Mouse (Mus musculus): Measurements from ENCODE around the gene 6820408C15Rik. TPM values are rescaled to one million over a fixed set of nuclear protein-coding genes. Genes with fewer than 3 reads are reported as not detected.
"Not testable (repeated sequence)": the region's sequence is repeated elsewhere in the genome, so short reads cannot be mapped to it uniquely, and the experiment has no call there.

The 6820408C15Rik gene
- polyA plus RNA-seq, 1 experiment from 2014 or later: 0.12 TPM

GRCm38 (mm10) chr2:152414591-152415165 lies 709 bp upstream of the 6820408C15Rik start, which contains the start of gene Zcchc3:
Gene Zcchc3, minus strand, starts transcription at chr2:152415027.
- ATAC-seq (ENCODE audit: low read depth): peak; percentile 77
- under 1% methylated on average over 64 of the region's 65 CpGs for WGBS (ENCODE audit: insufficient replicate concordance)
- Histone ChIP-seq H3K9ac (ENCODE audit: low read depth, low read length) (peak within 1 kb of the TSS; percentile 97), H3K27ac (ENCODE audit: low read length) (peak within 1 kb of the TSS; percentile 89), H3K4me2 (ENCODE audit: low read depth, low read length) (peak within 1 kb of the TSS; percentile 90), H3K27me3 (ENCODE audit: control insufficient read depth, insufficient read depth, low read depth, low read length) (no peaks in the 10 kb centered on the region), H3K4me3 (ENCODE audit: low read depth, low read length) (peak within 1 kb of the TSS; percentile 96), H3K36me3 (ENCODE audit: control insufficient read depth, insufficient read depth) (no peaks in the 10 kb centered on the region), H3K9me3 (replicated peaks; ENCODE audit: control insufficient read depth, low read length) (peaks cover 3% of the 10 kb centered on the region), H3K4me1 (ENCODE audit: control insufficient read depth, low read depth, low read length) (peaks cover 34% of the 10 kb centered on the region)

DNA sequence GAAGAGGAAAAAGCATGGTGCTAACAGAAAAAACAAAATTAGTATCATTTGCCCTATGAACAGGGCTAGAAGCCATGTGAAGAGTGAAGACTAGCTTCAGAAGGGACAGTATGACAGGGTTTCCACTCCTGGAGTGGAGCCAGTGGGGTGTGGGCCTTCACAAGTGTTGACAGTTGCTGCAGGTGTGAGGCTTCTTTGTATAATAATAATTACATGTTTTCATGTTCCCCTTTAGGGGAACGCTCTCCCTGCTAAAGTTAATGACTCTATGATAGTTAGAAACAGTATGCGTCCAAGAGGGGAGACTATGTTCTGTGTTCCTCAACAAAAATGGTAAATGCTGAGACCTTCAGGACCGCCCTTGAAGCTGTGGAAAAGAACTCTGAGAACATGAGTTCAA lies 399 bp downstream of the 6820408C15Rik start:
- peaks cover 31% of the 10 kb centered on the region for H3K4me1 ChIP-seq (ENCODE audit: control insufficient read depth, low read depth, low read length)
- peaks cover 3% of the 10 kb centered on the region for H3K9me3 ChIP-seq (replicated peaks; ENCODE audit: control insufficient read depth, low read length)
- WGBS (ENCODE audit: insufficient replicate concordance): 94% methylated on average over 3 of the region's 3 CpGs
- ATAC-seq (ENCODE audit: low read depth): no peak
- no peak overlapping the region; the same call in 1 of the 2 replicates for H3K4me2 ChIP-seq (ENCODE audit: low read depth, low read length)
- H3K9ac ChIP-seq (ENCODE audit: low read depth, low read length): no peak overlapping the region
- no peaks in the 10 kb centered on the region for H3K36me3 ChIP-seq (ENCODE audit: control insufficient read depth, insufficient read depth)
- H3K27me3 ChIP-seq (ENCODE audit: control insufficient read depth, insufficient read depth, low read depth, low read length): no peaks in the 10 kb centered on the region
- no peak overlapping the region for H3K4me3 ChIP-seq (ENCODE audit: low read depth, low read length)
- H3K27ac ChIP-seq (ENCODE audit: low read length): no peak overlapping the region

DNA sequence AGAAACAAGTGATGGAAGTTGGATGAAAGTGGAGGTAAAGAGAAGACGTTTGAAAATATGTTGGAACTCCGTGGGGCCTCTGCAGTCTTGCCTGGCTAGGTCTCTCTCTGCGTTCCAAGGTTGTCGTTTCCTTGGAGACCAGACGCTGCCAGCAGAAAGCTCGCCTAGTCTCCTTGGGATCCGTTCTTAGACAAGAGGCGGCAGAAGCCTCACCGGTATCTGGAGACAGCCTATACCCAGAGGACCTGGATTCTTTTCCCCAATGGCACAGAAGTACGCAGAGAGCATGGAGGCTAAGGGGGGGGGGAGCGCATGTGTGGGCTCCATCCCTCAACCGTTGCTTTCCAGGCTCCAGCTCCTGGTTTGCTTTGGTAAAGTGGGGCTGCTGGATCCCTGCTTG lies 12.1 kb downstream of the 6820408C15Rik start:
- Histone ChIP-seq H3K4me1 (ENCODE audit: control insufficient read depth, low read depth, low read length) (no peaks in the 10 kb centered on the region), H3K9me3 (replicated peaks; ENCODE audit: control insufficient read depth, low read length) (no peaks in the 10 kb centered on the region), H3K36me3 (ENCODE audit: control insufficient read depth, insufficient read depth) (no peaks in the 10 kb centered on the region), H3K9ac (ENCODE audit: low read depth, low read length) (no peak overlapping the region), H3K4me2 (ENCODE audit: low read depth, low read length) (no peak overlapping the region), H3K27me3 (ENCODE audit: control insufficient read depth, insufficient read depth, low read depth, low read length) (no peaks in the 10 kb centered on the region), H3K27ac (ENCODE audit: low read length) (no peak overlapping the region), H3K4me3 (ENCODE audit: low read depth, low read length) (no peak overlapping the region)
- 40% methylated on average over 12 of the region's 12 CpGs for WGBS (ENCODE audit: insufficient replicate concordance)
- ATAC-seq (ENCODE audit: low read depth): no peak

- H3K9ac ChIP-seq (ENCODE audit: low read depth, low read length); H3K4me2 ChIP-seq (ENCODE audit: low read depth, low read length); H3K9me3 ChIP-seq (replicated peaks; ENCODE audit: control insufficient read depth, low read length); H3K27me3 ChIP-seq (ENCODE audit: control insufficient read depth, insufficient read depth, low read depth, low read length); H3K36me3 ChIP-seq (ENCODE audit: control insufficient read depth, insufficient read depth); H3K4me3 ChIP-seq (ENCODE audit: low read depth, low read length); ATAC-seq (ENCODE audit: low read depth); H3K27ac ChIP-seq (ENCODE audit: low read length); H3K4me1 ChIP-seq (ENCODE audit: control insufficient read depth, low read depth, low read length): not testable (repeated sequence)
- WGBS (ENCODE audit: insufficient replicate concordance): 86% methylated on average over 2 of the region's 2 CpGs
Measured at GRCm38 (mm10) chr2:152428481-152428880, 13.1 kb downstream of the 6820408C15Rik start.

DNA sequence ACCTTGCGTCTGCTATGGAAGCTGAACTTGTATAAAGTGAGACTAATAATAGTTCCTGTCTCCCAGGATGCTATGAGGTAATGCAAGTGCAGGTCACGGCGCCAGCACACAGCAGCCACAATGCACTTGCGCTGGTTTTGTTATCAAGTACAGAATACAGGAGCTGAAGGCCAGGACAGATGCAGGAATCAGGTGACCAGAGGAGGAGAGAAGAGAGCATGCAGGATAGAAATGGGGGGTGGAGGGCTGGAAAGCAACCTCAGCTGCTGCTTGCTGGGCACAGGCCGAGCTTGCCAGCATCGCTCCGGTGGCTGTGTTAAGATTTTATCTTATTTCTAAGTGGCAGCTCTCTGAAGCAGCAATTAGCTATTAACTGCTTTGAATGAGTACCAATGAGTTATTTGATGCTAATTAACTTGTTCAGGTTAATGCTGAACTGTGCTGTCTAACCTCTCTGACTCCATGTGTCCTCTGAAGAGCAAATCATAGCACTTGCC lies 21.1 kb downstream of the 6820408C15Rik start:
- Histone ChIP-seq H3K4me2 (ENCODE audit: low read depth, low read length) (no peak overlapping the region), H3K9me3 (replicated peaks; ENCODE audit: control insufficient read depth, low read length) (no peaks in the 10 kb centered on the region), H3K36me3 (ENCODE audit: control insufficient read depth, insufficient read depth) (no peaks in the 10 kb centered on the region), H3K9ac (ENCODE audit: low read depth, low read length) (no peak overlapping the region), H3K27me3 (ENCODE audit: control insufficient read depth, insufficient read depth, low read depth, low read length) (no peaks in the 10 kb centered on the region), H3K4me1 (ENCODE audit: control insufficient read depth, low read depth, low read length) (peaks cover 5% of the 10 kb centered on the region; the same call in 1 of the 2 replicates), H3K4me3 (ENCODE audit: low read depth, low read length) (no peak overlapping the region), H3K27ac (ENCODE audit: low read length) (no peak overlapping the region)
- 51% methylated on average over 7 of the region's 7 CpGs for WGBS (ENCODE audit: insufficient replicate concordance)
- ATAC-seq (ENCODE audit: low read depth): no peak

DNA sequence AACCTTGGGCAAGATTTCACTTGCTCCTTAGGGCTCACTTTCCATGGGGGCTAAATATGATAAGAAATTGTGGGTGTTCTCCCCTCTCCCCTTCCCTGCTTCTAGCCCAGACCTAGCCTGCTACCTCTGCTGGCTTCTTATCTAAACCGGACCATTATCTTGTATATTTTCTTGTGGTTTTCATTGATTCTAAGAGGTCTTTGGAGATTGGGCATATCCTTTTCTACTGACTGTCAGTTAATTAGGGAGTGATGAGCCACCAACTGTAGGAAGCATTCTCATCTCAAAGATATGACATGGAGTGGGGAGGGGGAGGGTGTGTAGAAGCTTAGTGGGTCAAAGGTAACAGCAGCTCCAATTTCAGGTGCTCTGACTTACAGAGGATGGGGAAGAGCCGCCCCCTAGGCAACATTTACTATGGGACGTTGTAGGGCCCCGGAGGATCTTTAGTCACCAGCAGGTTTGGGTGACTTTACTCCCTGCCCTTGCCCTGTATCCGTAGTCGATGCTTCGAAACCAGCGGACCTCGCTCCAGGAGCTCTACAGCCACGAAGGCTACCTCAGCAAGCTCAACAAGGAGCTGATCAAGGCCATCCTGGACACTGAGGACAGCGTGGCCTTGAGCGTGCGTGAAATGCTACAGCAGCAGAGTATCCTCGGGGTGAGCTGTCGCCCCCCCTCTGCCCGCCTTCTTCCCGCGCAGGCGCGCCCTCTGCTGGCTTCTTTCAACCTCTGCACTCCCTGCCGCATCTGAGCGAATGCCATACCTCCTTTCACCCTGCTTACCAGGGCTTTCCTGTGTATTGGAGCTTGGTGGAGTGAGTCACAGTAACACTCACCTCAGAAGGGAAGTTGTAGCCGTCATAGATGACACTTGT lies 21.8 kb downstream of the 6820408C15Rik start:
- H3K4me3 ChIP-seq (ENCODE audit: low read depth, low read length): peak overlapping the region; percentile 47
- 1% methylated on average over 23 of the region's 23 CpGs for WGBS (ENCODE audit: insufficient replicate concordance)
- H3K9ac ChIP-seq (ENCODE audit: low read depth, low read length): no peak overlapping the region

DNA sequence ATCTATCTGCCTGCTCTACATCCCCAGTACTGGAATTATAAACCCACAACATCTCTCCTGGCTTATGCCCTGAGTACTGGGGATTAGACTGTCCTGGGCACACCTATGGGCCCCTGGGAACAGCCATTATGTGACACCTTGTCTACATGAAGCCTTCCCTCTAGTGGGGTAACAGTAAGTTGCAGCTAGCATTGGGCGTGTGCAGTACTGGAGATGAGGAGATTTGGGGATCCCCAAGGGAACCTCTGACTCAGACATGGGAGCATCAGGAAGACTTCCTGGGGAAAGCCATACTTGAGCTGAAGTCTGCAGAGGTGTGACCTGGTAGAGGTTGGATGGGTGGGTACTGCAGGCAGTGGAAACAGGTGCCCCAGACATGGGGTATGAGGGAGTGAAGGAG lies 23.6 kb downstream of the 6820408C15Rik start:
- H3K4me3 ChIP-seq (ENCODE audit: low read depth, low read length): no peak overlapping the region
- no peaks in the 10 kb centered on the region for H3K27me3 ChIP-seq (ENCODE audit: control insufficient read depth, insufficient read depth, low read depth, low read length)
- H3K4me2 ChIP-seq (ENCODE audit: low read depth, low read length): no peak overlapping the region
- peaks cover 5% of the 10 kb centered on the region; the same call in 1 of the 2 replicates for H3K4me1 ChIP-seq (ENCODE audit: control insufficient read depth, low read depth, low read length)
- no peaks in the 10 kb centered on the region for H3K9me3 ChIP-seq (replicated peaks; ENCODE audit: control insufficient read depth, low read length)
- H3K27ac ChIP-seq (ENCODE audit: low read length): no peak overlapping the region
- no peak for ATAC-seq (ENCODE audit: low read depth)
- no peak overlapping the region for H3K9ac ChIP-seq (ENCODE audit: low read depth, low read length)
- H3K36me3 ChIP-seq (ENCODE audit: control insufficient read depth, insufficient read depth): no peaks in the 10 kb centered on the region
- 54% methylated on average over 1 of the region's 1 CpGs for WGBS (ENCODE audit: insufficient replicate concordance)

More for the DNA sequence above, 21.8 kb downstream of the 6820408C15Rik start:
- peaks cover 5% of the 10 kb centered on the region; the same call in 1 of the 2 replicates for H3K4me1 ChIP-seq (ENCODE audit: control insufficient read depth, low read depth, low read length)
- no peaks in the 10 kb centered on the region for H3K27me3 ChIP-seq (ENCODE audit: control insufficient read depth, insufficient read depth, low read depth, low read length)
- H3K27ac ChIP-seq (ENCODE audit: low read length): no peak overlapping the region
- peak overlapping the region; percentile 68 for H3K4me2 ChIP-seq (ENCODE audit: low read depth, low read length)
- H3K9me3 ChIP-seq (replicated peaks; ENCODE audit: control insufficient read depth, low read length): no peaks in the 10 kb centered on the region
- ATAC-seq (ENCODE audit: low read depth): peak; percentile 67
- no peaks in the 10 kb centered on the region for H3K36me3 ChIP-seq (ENCODE audit: control insufficient read depth, insufficient read depth)

GRCm38 (mm10) chr2:152439833-152440232 lies 24.4 kb downstream of the 6820408C15Rik start:
- no peak overlapping the region for H3K4me2 ChIP-seq (ENCODE audit: low read depth, low read length)
- H3K4me3 ChIP-seq (ENCODE audit: low read depth, low read length): no peak overlapping the region
- no peak overlapping the region for H3K9ac ChIP-seq (ENCODE audit: low read depth, low read length)
- no peak overlapping the region for H3K27ac ChIP-seq (ENCODE audit: low read length)
- no peaks in the 10 kb centered on the region for H3K27me3 ChIP-seq (ENCODE audit: control insufficient read depth, insufficient read depth, low read depth, low read length)
- no peaks in the 10 kb centered on the region for H3K9me3 ChIP-seq (replicated peaks; ENCODE audit: control insufficient read depth, low read length)
- no peak for ATAC-seq (ENCODE audit: low read depth)
- H3K4me1 ChIP-seq (ENCODE audit: control insufficient read depth, low read depth, low read length): peaks cover 5% of the 10 kb centered on the region; the same call in 1 of the 2 replicates
- H3K36me3 ChIP-seq (ENCODE audit: control insufficient read depth, insufficient read depth): no peaks in the 10 kb centered on the region
- WGBS (ENCODE audit: insufficient replicate concordance): 61% methylated on average over 2 of the region's 2 CpGs

- no peaks in the 10 kb centered on the region for H3K27me3 ChIP-seq (ENCODE audit: control insufficient read depth, insufficient read depth, low read depth, low read length)
- H3K4me2 ChIP-seq (ENCODE audit: low read depth, low read length): no peak overlapping the region
- no peaks in the 10 kb centered on the region for H3K9me3 ChIP-seq (replicated peaks; ENCODE audit: control insufficient read depth, low read length)
- peaks cover 1% of the 10 kb centered on the region; the same call in 1 of the 2 replicates for H3K4me1 ChIP-seq (ENCODE audit: control insufficient read depth, low read depth, low read length)
- H3K9ac ChIP-seq (ENCODE audit: low read depth, low read length): no peak overlapping the region
- no peak for ATAC-seq (ENCODE audit: low read depth)
- no peaks in the 10 kb centered on the region for H3K36me3 ChIP-seq (ENCODE audit: control insufficient read depth, insufficient read depth)
- no peak overlapping the region for H3K4me3 ChIP-seq (ENCODE audit: low read depth, low read length)
- 60% methylated on average over 4 of the region's 4 CpGs for WGBS (ENCODE audit: insufficient replicate concordance)
- no peak overlapping the region for H3K27ac ChIP-seq (ENCODE audit: low read length)
Measured at GRCm38 (mm10) chr2:152442322-152442721, 26.9 kb downstream of the 6820408C15Rik start.
